Mouse (Mus musculus) hematopoietic stem cell, adult 5-6 weeks (primary cell): Measurements from ENCODE around the gene Fuca2. TPM values are rescaled to one million over a fixed set of nuclear protein-coding genes. Genes with fewer than 3 reads are reported as not detected.

ENCODE experiments used
- total RNA-seq: library from RNA; stranded (forward); fragments of 172-1452, 232-1000 nt; gene quantifications from 2 replicates; pipeline ENCODE4 v1.2.3, GENCODE M21; 2017

The Fuca2 gene
- total RNA-seq, 1 experiment from 2014 or later: 52.5 TPM

Other genes with a start within 250 kb of the Fuca2 start
- 36.4 and 43.2 TPM in 2 replicates for gene Phactr2, start 25.1 kb upstream of the Fuca2 start, total RNA-seq
- gene Adat2, start 53.4 kb downstream of the Fuca2 start, total RNA-seq: 2.6 and 4.0 TPM in 2 replicates
- gene Pex3, start 53.6 kb downstream of the Fuca2 start, total RNA-seq: 30.1 and 37.6 TPM in 2 replicates